Mouse (Mus musculus): ENCODE results near the gene Pabpn1.
A peak's percentile ranks its signal among the peaks of the same experiment; 100 is the strongest.
"Not testable (repeated sequence)": the region's sequence is repeated elsewhere in the genome, so short reads cannot be mapped to it uniquely, and the experiment has no call there.

Gene Pabpn1

GRCm38 (mm10) chr14:54936831-54937160 lies 44.5 kb downstream of the Pabpn1 start:
- DNase-seq (ENCODE audit: low read depth, low spot score) = no peak

DNA sequence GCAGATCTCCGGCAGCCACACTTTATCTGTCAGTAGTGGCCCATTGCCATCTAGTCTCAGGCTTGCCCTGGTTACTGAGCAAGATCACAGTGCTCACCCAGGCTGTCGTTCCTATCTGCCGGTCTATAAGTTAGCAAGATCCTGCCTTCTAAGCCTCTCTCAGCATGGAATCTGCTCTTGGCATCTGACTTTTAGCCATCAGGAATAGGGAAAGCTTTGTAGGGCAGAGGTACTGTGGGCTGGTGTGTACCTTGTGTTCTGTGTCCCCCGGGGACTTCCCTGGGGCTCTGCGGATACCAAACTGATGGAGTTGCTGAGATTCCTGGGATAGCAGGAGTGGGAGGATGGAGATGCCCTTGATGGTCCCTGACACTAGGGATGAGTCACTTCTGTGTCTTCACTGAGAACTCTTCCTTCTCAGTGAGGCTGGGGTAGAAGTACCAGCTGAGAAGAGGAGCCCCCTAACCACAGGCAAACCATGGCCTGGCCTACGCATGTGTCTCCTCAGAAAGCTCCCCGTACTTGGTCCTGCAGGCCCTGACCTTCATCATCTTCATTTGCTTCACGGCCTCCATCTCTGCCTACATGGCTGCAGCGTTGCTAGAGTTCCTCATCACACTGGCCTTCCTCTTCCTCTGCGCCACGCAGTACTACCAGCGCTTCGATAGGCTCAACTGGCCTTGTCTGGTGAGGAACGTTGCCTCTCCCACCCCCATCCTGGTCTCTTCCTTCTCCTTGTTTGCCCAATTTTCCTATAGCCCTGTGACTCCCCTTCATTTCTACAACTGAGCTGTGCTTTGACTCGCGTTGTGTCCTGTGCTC lies 45.3 kb downstream of the Pabpn1 start:
- DNase-seq (ENCODE audit: low read depth, low spot score) = no peak

- no peak for DNase-seq (ENCODE audit: low read depth, low spot score)
Observed at GRCm38 (mm10) chr14:54938431-54939219, 46.3 kb downstream of the Pabpn1 start.

GRCm38 (mm10) chr14:54939434-54940175 lies 47.3 kb downstream of the Pabpn1 start:
- peak; percentile 95 for DNase-seq (ENCODE audit: low read depth, low spot score)

DNA sequence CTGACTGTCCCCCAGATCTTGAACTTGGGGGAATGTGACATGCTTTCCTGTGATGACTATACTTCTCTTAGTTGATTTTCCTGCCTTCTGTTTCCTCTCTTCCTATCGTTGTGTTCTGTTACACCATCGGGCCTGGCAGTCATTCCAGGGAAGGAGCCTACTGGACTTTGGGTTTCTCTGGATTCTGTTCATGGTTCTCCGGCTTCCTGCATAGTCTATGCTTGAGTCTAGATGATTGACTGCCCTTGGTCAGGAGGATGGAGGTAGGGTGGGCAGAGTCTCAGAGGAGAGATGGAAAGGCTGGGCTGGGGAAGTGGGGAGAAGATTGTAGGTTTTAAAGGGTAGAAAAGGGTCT lies 47.9 kb downstream of the Pabpn1 start:
- no peak for DNase-seq (ENCODE audit: low read depth, low spot score)

GRCm38 (mm10) chr14:54941024-54941978 lies 49.0 kb downstream of the Pabpn1 start:
- DNase-seq (ENCODE audit: low read depth, low spot score) = no peak

- DNase-seq (ENCODE audit: low read depth, low spot score) = no peak
Observed at GRCm38 (mm10) chr14:54942479-54942878, 50.2 kb downstream of the Pabpn1 start.

- no peak for DNase-seq (ENCODE audit: low read depth, low spot score)
Observed at GRCm38 (mm10) chr14:54943971-54944370, 51.7 kb downstream of the Pabpn1 start.

DNA sequence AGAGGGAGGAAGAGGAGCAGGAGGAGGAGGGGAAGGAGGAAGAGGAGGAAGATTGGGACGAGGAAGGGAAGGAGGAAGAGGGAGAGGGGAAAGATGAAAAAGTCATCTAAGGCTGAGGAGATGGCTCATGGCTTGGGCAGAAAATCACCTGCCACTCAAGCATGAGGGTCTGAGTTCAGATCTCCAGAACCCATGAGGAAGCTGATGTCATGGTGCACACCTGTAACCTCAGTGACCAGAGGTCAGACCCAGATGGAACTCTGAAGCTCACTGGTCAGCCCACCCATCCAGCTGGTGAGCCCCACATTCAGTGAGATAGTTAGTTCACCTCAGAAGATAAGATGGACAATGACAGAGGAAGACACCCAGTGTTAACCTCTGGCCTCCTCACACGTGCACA lies 52.6 kb downstream of the Pabpn1 start:
- no peak for DNase-seq (ENCODE audit: low read depth, low spot score)

GRCm38 (mm10) chr14:54945975-54946704 lies 53.8 kb downstream of the Pabpn1 start:
- no peak for DNase-seq (ENCODE audit: low read depth, low spot score)

DNA sequence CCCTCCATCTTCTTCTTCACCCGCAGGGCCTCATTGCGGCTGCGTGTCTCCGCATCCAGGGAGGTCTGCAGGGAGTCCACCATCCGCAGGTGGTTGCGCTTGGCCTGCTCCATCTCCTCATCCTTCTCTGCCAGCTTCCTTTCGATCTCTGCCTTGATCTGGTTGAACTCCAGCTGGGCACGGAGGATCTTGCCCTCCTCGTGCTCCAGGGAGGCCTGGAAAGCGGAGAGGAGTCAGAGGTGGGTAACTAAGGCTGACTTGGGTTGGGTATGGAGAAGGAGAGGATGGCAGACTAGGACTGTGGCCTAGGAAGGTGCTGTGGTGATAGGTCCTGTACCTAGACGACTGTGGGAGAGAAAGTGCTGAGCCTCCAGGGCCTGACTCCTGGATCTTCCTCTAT lies 54.7 kb downstream of the Pabpn1 start:
- not testable (repeated sequence) for DNase-seq (ENCODE audit: low read depth, low spot score)
